Mouse (Mus musculus) kidney, postnatal 4 days (tissue): Measurements from ENCODE around the gene Cobl.

Experiments
- DNase-seq, 2 experiments: peaks; one replicate each; pipeline ENCODE4 v3.0.0; 2021; ENCODE audit warnings: mixed read lengths in 2 of 2

Gene Cobl

DNA sequence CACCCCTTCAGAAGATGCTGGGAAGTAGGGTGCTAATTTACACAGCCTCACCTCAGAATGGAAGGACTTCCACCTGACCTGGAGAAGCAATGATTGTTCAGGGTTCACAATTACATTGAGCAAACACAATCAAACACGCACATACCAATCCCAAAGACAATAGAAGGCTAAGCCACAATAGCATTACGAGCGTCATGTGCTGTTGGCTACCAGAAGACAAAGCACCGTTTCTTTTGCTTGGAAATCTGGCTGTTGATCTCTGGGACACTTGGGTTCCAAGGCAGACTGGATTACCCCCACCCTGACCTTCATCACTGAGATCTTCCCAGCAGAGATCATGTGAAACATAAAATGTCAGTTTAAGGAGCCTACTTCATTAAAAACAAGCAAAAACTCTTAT, 21.1 kb downstream of the Cobl start:
- DNase-seq, result no peak

DNA sequence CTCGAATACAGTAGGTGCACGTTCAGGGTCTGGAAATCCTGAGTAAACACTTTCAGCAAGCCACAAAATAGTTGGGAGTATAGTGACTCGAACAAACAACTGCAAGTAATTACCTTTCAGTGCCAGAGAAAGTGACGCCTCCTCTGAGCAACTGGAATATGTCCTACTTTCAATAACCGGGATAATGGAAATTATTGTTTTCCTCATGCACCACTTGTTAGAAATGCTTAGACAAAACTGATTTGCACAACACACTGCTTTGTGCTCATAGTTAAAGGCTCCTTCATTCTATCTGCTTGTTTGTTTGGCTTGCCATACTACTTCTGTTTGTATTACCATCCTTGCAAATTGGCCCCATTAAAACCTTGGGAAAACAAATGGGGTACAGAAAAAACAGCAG, 21.6 kb downstream of the Cobl start:
- no peak for DNase-seq

DNA sequence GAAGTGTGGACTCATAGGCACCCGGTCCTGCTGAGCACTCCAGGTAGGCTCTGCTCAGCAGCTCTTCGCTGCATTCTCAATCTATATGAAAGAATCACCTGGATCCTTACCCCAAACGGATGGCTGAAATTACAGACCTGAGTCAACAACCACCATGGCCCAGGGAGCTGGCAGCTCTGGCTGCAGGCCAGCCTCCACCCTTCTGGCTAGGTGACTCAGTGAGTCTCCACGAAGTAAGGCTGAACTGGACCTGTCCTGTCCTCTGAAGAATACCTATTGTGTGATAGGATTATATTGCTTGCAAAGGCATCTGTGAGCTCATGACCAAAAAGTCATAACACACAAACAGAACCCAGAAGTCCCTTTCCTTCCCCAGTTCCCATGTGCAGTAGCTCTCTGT, 22.5 kb downstream of the Cobl start:
- no peak for DNase-seq

DNA sequence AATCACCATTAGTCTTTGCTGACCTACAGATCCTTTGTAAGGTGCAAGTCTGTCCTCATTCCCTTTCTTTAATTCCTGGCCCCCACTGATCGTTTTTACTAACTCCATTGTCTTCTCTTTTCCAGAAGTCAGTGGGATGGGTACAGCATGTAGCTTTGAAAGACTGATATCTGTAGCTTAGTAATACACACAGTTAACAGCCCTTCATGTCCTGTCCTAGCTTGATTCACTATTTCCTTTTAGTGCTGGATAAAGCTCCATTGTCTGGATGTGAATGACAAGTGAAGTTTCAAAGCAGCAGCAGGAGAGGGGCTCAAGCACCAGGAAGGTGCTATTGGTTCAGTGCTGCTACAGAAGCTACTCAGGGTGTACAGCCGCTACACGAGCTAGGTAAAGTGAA, 28.9 kb downstream of the Cobl start:
- DNase-seq, result no peak

DNA sequence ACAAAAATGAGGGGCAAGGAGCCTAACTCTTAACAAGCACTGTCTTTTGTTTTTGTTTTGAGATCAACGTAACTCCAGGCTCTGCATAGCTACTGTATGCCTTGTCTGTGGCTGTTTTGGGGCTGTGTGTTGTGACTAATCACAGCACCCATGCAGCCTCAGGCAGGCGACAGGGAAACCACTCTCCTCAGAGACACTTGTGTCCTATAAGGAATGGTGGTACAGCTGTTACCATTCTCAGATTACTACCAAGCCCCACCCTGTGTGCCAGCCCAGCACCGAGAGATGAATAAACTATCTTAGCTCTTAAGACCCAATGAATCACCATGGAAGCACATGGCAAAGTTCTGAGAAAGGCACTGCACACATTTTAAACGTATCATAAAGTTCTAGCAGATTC, 29.7 kb downstream of the Cobl start:
- no peak for DNase-seq

DNA sequence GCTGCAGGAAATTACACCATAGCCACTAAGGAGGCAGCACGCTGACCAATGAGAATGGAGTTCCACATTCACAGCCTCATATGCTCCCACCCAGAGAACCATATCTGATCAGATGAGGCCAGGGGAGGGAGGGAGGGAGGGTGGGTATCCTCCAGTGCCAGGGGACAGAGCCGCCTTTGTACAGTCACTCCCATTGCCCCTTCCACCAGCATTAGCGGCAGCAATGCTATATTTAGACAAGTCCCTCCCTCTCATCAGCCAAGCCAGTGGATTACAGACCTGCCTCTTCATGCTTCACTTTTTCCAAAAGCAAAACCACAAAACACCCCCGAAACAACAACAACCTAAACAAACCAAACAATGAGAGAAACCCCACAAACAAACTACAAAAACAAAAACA, 30.2 kb downstream of the Cobl start:
- DNase-seq, result no peak

DNA sequence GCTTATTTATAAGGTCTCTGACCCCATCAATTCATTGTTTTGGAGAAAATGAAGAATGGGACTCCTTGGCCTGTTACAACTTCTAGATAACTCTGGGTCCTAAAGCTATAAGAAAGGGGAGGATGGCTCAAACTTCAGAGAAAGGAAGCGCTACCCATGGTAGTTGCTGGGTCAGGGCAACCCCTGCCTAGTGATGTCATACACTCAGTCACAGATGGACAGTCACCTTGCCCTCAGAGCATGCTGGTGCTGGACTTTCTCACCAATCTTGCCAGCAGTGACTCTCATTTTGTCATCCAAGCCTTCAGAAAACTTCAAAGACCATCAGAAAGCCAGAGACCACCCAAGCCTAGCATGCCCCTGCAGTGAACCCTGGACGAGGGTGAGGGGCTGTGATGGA, 32.8 kb downstream of the Cobl start:
- no peak for DNase-seq

DNA sequence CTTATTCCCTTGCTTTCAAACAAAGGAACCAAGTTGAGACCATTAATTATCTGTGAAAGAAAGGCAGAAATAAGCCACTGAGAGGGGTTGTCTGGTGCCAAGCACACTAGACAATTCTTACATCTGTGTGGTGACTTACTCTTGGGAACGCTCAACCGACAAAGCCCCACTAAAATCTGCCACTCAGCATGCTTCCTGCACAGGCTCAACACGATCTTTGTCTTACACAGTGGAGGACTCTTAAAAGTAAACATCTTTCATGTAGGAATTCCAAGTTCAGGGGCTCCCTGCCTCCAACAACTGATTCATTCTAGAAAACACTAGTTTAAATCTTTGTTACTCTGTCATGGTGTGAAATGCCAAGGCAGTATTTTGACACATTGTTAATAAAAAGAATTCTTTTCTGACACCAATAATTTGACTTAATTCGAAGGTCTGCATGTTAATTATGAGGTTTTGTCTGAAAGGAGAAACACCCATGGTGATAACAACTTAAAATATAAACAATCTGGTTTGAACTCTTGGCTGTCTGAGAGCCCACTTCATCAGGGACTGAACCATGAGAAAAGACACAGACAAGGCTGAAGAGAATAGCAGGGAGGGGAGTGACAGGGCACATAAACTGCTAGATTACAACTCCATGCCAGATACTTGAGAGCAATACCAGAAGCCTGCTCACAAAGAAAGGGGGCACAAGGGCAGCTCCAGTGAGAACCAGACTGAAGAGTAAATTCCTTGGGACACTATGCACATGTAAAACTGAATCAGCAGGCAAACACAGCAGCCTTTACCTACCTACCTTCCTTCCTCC, 34.3 kb downstream of the Cobl start:
- DNase-seq, result no peak

DNA sequence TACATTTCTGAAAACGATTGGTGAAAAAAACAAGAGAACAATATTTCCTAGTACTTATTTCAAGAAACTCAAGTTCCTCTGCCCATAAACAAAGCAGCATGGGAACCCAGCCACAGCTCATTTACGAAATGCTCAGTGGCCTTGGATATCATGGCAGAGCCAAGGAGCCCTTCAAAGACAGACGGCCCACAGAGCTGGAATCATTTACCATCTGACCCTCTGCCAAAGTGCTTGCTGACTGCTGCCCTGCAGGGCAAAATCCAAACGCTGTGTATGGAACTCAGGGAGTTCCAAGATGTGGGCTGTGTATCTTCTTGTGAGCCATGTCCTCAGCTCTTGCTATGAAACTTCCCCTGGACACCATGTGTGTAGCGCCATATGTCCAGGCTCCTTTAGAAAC, 38.0 kb downstream of the Cobl start:
- peak in 1 of 2 experiments; percentile 25 for DNase-seq

DNA sequence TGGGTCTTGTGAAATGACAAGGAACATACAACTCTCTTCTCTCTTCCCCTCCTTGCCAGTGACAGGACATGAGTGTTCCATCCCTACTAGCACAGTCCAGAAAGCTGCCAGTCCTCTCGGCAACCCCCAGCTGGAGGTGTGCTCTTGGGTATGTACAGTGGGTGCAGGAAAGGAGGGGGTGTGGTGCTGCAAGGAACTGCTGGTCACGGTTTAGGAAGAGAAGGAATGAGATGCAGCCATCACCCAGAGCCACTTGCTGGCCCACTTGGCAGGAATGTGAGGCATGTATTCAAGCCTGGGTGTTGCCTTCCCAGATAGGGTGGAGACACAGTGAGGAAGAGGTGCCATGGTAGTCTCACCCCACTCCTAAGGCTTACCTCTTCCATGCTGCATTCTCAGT, 40.6 kb downstream of the Cobl start:
- DNase-seq, result no peak

DNA sequence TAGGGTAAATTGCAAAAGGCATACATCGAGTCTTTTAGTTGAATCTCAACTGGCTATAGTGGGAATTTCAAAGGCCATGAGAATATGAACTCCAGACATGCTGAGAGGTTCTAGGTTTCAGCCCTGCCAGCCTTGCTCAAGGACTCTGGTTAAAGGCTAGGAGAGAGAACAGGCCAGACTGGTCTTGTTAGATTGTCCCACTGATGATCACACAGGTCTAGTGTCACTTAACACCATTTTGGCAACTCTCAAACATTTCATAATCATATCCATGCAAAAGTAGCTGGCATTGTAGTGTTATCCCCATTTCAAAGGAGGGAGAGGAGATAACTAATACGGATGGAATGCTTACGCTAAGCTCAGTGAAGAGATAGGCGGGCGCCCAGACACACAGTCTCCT, 43.6 kb downstream of the Cobl start:
- no peak for DNase-seq

DNA sequence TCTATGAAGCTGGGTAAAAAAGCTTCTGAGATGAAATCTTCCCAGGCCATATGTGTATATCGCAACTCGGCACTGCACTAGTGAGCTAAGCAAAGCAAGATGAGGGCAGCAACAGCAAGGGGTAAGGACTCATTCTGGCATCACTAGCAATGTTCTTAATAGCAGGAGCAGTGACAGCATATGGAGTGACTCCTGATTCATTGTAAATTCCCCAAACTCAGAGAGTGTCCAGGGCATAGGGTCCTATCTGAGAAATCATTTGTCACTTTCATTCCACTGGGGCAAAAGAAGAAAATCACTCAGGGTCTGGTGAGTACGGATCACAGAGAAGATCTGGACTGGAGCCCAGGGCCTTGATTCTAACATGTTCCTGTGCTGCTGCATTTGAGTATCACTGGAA, 44.6 kb downstream of the Cobl start:
- no peak for DNase-seq

DNA sequence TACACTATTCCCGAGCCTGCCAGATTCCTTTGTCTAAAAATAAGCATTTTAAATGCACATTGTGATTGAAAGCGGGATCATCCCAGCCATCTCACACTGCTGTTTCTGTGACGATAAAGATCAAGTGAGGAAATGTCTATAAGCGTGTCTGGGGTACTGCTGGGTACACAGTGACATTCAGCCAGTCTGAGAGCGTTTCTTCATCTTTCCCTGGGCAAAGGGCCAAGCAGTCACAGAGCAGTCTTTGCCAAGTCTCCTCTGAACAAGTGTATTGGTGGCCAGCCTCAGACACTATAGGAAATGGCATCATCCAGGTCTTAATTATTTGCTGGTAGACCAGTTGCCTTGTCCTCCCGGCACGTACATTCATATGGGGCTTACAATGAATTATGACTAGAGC, 47.9 kb downstream of the Cobl start:
- DNase-seq, result no peak

DNA sequence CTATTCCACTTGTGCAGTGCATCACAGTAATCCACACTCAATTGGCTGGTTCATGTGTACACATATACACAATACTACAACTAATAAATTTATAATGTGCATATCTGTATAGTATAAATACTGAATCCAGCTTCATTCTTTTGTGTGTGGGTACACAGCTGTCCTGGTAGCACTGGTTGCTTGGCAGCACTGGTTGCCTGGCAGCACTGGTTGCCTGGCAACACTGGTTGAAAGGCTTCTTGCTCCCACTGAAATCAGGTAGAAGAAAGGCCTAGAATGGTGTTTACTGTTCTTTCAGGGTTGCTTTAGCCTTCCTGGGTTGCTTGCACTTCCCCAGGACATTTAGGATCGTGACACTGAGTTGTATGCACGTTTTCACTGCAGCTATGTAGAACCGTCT, 49.4 kb downstream of the Cobl start:
- peak; percentile 15 to 26 for DNase-seq

DNA sequence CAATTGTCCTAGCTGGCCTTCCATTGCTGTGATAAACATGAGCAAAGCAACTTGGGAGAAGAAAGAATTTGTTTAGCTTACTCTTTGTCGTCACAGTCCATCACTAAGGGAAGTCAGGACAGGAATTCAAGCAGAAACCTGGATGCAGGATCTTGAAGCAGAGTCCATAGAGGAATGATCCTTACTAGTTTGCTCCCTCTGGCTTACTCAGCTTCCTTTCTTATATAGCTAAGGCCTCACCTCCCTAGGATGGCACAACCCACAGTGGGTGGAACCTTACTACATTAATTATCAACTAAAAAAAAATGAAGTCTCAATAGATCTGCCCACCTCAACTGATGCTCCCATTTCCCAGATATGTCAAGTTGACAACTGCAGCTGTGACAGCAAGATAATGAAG, 52.8 kb downstream of the Cobl start:
- no peak for DNase-seq

DNA sequence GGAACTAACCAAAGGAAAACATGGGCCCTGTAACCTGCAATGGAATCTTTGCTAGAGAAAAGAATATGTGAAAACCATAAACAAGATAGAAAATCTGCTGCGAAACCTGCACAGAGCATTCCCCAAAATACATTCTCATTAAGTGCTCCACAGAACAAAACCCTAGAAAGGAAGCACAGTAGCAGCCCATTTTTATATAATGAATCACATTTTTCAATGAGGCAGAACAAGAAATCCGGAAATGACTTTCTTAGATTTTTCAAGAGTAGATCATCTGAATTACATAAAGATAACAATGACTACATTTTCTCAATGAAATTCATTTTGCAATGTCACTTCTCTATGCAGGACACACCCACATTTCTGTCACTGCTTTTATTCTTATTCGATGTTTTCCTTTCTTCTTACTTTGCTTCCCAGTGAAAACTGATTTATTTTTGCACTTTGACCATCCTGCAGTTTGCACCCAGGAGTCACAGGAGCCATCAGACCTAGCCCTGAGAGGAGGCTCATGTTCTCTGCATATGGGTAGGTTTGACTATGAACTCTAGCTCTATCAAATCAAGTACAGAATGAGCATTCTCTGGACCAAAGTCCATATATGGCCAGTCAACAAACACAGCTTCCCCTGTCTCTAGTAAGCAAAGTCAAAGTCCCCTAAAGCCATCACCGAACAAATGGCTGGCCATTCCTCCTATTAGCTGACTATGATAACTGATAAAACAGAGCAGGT, 53.5 kb downstream of the Cobl start:
- DNase-seq, result no peak

DNA sequence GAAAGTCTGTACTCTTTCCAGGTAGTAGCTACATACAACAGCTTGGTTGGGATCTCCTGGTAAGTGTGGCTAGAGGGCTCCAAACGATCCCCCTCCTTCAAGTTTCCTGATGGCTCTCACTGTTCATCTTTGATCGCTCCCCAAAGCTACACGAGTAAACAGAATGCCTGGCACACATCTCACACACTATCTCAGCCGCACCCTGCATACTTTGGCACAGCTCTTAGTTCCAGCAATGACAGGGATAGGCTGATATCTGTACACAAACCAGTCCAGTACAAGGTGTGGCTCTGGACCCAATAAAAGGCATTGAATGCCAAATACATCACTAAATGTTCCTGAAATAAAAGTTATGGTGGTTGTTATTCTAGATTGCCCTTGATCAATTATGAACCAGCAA, 55.3 kb downstream of the Cobl start:
- no peak for DNase-seq

DNA sequence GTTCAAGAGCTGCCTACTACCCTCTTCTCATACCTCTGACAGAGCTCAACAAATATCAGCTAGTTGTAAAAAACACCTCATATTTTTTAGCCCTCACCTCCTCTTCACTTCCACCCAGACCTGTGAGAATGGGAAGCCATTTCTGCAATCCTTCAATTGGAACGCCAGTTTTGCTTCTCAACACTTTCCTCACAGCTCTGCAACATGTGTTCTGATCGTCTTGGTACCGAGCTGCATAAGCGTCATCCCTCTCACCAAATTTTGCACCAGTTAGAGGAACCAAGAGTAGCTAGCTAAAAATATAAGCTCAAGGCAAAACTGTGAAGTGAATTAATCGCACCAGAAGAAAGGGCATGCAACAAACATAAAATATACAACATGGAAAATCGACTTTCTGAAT, 56.9 kb downstream of the Cobl start:
- no peak for DNase-seq

DNA sequence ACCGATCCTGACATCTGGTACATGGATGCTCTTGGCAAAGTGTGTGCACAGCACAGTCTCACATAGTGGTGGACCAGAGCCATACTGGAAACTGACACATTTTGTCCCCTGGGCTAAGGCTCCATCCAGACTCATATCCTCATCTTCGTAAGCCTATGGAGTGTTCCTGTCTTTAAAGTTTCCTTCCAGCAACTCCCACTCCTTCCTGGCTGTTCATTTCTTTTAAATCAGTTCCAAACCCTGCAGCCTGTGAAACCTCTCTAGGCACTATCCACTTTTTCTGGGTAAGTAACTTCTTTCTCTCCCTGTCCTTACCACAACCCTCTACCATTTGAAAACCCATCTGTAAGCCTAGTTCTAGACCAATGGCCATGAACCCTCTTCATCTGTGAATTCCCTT, 64.9 kb downstream of the Cobl start:
- no peak for DNase-seq

DNA sequence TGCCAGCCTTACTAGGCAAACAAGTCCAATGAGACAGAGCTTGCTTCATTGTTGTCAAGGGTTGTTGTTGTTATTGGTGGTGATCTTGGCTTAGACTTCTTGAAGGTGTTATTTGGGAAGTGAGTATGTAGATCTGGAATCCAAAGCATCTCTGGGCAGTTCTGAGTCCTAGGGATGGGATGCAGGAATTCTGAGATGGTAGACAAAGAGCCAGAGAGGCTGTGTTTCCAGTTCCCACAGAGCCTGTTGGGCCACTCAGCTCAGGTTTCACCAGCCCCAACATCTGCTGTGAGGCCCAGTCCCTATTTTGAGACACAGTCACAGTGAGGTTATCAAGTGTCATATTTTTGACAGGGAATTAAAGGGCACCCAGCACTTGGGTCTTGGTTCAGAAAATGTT, 68.6 kb downstream of the Cobl start:
- no peak for DNase-seq

DNA sequence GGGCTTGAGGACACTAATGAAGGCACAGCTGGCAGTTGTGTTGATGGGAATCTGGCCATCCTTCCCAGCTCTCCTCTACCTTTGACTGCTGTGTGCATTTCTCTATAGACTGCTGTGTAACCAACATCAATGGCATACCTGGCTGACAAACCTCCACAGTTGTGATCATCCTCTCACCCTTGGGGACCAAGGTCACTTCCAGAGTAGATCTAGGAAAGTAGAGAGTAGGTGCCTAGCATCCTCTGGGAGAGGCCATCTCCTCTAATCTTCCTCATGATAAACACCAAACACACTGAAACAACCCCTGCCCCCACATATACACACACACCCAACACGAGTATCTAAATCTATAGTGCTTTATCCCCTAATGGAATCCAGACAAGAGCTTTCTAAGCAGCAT, 70.1 kb downstream of the Cobl start:
- DNase-seq, result no peak

DNA sequence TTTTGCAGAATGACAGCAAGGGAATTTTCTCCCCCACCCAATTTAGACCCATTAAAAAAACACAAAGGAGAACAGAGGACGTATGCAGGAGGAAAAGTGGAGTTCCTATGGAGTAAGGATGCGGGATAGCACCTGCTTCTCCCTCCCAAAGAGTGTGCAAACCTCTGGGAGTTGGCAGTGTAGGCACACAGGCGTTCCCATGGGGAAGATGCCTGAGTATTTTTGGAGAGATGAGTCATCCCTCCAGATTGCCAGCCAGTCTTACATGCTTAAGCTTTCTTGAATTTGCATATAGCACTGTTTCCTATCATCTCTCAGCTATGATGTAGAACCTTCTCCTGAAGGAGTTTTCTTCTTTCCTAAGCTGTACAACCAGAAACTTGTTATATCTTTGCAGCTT, 70.6 kb downstream of the Cobl start:
- no peak for DNase-seq

DNA sequence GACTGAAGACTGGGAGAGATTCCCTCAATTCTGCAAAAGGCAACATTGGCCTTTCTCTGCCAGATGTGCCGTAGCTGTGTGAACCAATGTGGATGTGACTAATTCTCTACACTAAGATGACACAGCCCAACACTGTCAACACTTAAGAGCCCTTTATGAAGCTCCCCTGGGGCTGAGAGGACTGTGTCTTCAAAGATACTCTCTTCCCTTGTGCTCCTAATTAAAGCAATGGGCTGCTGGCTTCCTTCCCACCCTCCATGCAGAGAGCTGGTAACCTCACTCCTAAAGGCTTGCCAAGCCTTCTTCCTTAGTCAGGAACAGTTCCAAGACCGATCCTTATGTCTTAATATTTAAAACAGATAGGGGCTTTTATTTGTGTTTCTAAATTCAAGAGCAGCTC, 79.9 kb downstream of the Cobl start:
- DNase-seq, result peak in 1 of 2 experiments; percentile 26

DNA sequence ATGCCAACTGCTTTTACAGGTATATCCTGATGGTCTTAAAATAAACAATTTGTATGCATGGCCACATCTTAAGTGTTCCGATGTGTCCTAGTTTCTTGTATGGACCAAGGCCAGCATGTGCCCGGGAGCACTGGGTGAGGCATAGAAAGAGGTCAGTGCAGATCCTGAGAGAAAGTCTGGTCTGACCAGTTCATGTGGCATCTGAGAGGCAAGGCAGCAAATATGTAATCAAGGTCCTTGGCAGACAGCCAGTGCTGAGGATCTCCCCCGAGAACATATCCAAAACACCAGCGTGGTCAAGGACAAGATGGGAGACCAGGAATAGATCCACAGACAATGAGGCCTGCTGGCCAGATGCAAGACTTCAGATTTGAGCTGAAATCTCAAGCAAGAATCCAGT, 81.8 kb downstream of the Cobl start:
- peak in 1 of 2 experiments; percentile 10 for DNase-seq

DNA sequence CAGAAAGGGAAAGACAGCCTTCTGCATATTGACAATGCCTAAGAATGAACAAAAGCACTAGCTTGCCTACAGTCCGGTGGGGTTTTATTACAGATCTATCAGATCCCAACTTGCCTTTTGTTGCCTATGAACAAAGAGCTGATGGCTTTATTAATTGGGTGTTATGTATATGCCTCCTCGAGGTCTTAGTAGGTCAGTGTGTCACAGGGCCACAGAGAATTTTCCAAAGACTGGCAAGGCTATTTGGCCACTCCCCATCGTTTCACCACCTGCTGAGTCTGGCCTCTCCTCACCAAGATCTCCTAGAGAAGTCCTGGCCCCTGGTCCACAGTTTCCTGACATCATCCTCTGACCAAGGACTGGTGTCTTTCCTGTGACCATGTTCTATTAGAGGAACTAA, 83.7 kb downstream of the Cobl start:
- no peak for DNase-seq
